Mouse (Mus musculus) liver, embryonic 13.5 days (tissue): ENCODE data around the gene Herpud1. TPM values are rescaled to one million over a fixed set of nuclear protein-coding genes. Genes with fewer than 3 reads are reported as not detected.

Experiments used
- ATAC-seq: fragments of 200-750 bp; cut with Nextera tagmentation; 2 replicates; pipeline ENCODE4 v1.8.0; 2017; ENCODE audit warnings: low read depth, mild to moderate bottlenecking, moderate number of reproducible peaks, moderate library complexity
- DNase-seq: peaks from one replicate; pipeline ENCODE4 v3.0.0; 2022
- H3K27ac ChIP-seq: fragments of 300-500 bp; sonication (generic); 2 replicates; pipeline ENCODE4 v1.5.1; 2015; ENCODE audit warnings: moderate library complexity, mild to moderate bottlenecking, inconsistent platforms
- H3K27me3 ChIP-seq: fragments of 300-500 bp; sonication (generic); 2 replicates; pipeline ENCODE4 v1.6.1; 2015; ENCODE audit warnings: mild to moderate bottlenecking, inconsistent platforms
- H3K36me3 ChIP-seq: fragments of 300-500 bp; sonication (generic); 2 replicates; pipeline ENCODE4 v1.6.1; 2015; ENCODE audit warnings: mild to moderate bottlenecking, inconsistent platforms
- H3K4me1 ChIP-seq: fragments of 300-500 bp; sonication (generic); replicated peaks from 2 replicates; pipeline ENCODE4 v1.6.1; 2015; ENCODE audit warnings: inconsistent platforms
- H3K4me2 ChIP-seq: fragments of 300-500 bp; sonication (generic); 2 replicates; pipeline ENCODE4 v1.6.1; 2015; ENCODE audit warnings: inconsistent platforms, mild to moderate bottlenecking, moderate library complexity
- H3K4me3 ChIP-seq: fragments of 300-500 bp; sonication (generic); replicated peaks from 2 replicates; pipeline ENCODE4 v1.5.1; 2015; ENCODE audit warnings: mild to moderate bottlenecking, inconsistent platforms
- H3K9ac ChIP-seq: fragments of 300-500 bp; sonication (generic); 2 replicates; pipeline ENCODE4 v1.6.1; 2015; ENCODE audit warnings: mild to moderate bottlenecking, inconsistent platforms
- H3K9me3 ChIP-seq: fragments of 300-500 bp; sonication (generic); replicated peaks from 2 replicates; pipeline ENCODE4 v1.6.1; 2016; ENCODE audit warnings: inconsistent platforms
- WGBS: fragments of 180-500 bp; shearing (Covaris S2); methylation state at CpG from one replicate; pipeline ENCODE4 v1.1.7; 2015; ENCODE audit not compliant: insufficient replicate concordance; 5-methylcytosine and 5-hydroxymethylcytosine counted together
- polyA plus RNA-seq: library from polyadenylated mRNA; unstranded; fragments of >200 nt; fragmentation: Nextera tagmentation; extraction: Ambion mirVana; gene quantifications from 2 replicates; pipeline ENCODE4 v1.2.1, GENCODE M21; 2015

Gene Herpud1
- polyA plus RNA-seq, result 78.4 and 84.2 TPM in 2 replicates

DNA sequence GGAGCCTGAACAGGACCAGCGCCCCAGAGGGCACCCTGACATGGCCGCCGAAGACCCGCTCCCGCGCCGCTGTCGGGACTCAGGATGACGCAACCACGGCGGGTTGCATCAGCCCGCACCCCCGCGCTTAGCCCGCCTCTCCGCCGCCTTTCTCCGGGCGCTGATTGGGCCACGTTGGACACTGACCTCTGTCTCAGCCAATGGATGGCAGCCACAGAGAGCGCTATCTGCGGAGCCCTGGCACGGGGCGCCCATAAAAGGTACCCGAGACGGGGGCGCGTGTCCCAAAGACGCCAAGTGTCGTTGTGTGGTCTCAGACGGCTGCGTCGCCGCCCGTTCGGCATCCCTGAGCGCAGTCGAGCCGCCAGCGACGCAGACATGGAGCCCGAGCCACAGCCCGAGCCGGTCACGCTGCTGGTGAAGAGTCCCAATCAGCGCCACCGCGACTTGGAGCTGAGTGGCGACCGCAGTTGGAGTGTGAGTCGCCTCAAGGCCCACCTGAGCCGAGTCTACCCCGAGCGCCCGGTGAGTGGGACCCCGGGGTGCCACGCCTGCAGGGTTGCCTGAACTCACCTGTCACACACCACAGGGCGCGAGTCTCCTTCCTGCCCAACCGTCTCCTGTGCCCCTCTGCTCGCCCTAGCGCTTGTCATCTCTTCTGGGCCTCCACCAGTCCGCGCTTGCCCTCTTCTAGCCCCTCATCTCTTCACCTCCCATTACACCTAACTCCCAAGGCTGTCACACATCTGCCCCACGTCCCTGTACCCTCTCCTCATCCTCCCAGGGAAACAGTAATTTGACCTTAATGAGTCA, at the start of gene Herpud1:
TSS of gene Herpud1 (plus strand) at position 225 of the 813 bp plus-strand sequence.
- peak; percentile 95 for ATAC-seq
- Histone ChIP-seq H3K4me2 (peak within 1 kb of the TSS; percentile 92), H3K4me3 (peak within 1 kb of the TSS; percentile 95), H3K27ac (peak within 1 kb of the TSS; percentile 98), H3K27me3 (no peaks in the 10 kb centered on the region), H3K9ac (peak within 1 kb of the TSS; percentile 98), H3K4me1 (peaks cover 52% of the 10 kb centered on the region), H3K36me3 (peaks cover 31% of the 10 kb centered on the region), H3K9me3 (no peaks in the 10 kb centered on the region)
- under 1% methylated on average over 65 of the region's 65 CpGs for WGBS
- DNase-seq, result peak; percentile 97

DNA sequence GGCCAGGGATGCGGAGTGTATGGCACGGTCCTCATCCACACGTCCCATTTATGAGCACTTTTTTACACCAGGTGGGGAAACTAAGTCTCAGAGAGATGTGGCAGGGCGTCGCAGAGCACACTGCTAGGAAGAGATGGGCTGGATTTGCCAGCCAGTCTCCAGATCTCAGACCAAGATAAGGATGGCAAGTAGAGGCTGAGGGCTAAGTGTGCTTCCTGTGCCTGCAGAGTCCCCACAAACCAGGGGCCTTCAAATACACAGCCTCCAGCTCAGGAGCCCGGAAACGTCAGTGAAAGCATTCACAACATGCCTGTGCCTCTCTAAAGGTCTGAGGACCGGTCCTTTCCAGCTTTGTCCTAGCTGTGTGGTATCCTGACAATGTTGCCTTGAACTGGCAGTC, 48.7 kb upstream of the Herpud1 start:
- H3K36me3 ChIP-seq, result no peaks in the 10 kb centered on the region
- H3K27ac ChIP-seq, result no peak overlapping the region
- no peaks in the 10 kb centered on the region for H3K27me3 ChIP-seq
- H3K4me2 ChIP-seq, result no peak overlapping the region
- no peaks in the 10 kb centered on the region for H3K4me1 ChIP-seq
- H3K9me3 ChIP-seq, result no peaks in the 10 kb centered on the region
- no peak overlapping the region for H3K9ac ChIP-seq
- no peak overlapping the region for H3K4me3 ChIP-seq
- ATAC-seq (no peak), DNase-seq (no peak)
- WGBS, result 57% methylated on average over 8 of the region's 8 CpGs

DNA sequence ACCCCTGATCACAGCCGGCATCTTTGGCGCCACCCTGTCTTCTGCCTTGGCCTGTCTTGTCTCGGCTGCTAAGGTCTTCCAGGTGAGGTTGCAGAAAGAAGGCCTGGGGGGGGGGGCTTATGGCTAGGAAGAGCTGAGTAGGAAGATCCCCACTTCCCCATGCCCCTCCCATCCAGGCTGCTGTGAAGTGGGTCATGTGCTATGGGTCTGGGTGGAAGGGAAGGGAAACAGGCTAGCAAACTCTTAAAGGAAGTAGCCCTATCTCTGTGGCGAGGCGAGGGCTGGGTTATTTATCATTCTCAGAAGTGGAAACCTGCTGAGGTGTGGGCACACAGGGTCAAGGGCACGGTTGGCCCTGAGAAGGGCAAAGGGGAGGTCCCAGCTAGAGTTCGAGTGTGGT, 45.4 kb upstream of the Herpud1 start:
- Histone ChIP-seq H3K27me3 (no peaks in the 10 kb centered on the region), H3K36me3 (no peaks in the 10 kb centered on the region), H3K9ac (no peak overlapping the region), H3K4me3 (no peak overlapping the region), H3K4me2 (no peak overlapping the region), H3K9me3 (no peaks in the 10 kb centered on the region), H3K4me1 (no peaks in the 10 kb centered on the region), H3K27ac (no peak overlapping the region)
- no peak for ATAC-seq
- 39% methylated on average over 7 of the region's 7 CpGs for WGBS
- no peak for DNase-seq

DNA sequence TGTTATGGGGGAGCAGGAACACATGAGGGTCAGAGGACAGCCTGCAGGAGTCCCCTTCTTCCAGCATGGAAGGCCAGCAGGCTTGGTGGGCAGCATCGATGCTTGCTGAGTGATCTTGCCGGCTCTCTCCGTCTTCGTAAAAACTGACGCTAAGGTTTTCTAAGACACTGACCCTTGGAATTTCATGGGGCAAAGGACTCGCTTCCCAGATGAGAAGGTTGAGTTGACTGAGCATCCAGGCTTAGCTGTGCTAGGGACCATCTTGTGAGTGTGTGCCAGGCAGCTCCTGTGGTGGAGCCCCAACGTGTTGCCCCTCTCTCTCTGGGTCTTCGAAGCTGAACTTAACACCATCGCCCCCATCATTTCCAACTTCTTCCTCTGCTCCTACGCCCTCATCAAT, 43.5 kb upstream of the Herpud1 start:
- H3K9me3 ChIP-seq, result no peaks in the 10 kb centered on the region
- no peak overlapping the region for H3K27ac ChIP-seq
- no peak for DNase-seq
- H3K4me1 ChIP-seq, result no peaks in the 10 kb centered on the region
- no peak for ATAC-seq
- no peak overlapping the region for H3K4me3 ChIP-seq
- no peak overlapping the region for H3K4me2 ChIP-seq
- no peak overlapping the region for H3K9ac ChIP-seq
- no peaks in the 10 kb centered on the region for H3K27me3 ChIP-seq
- 81% methylated on average over 10 of the region's 10 CpGs for WGBS
- H3K36me3 ChIP-seq, result no peaks in the 10 kb centered on the region

GRCm38 (mm10) chr8:94343290-94343689, 42.9 kb upstream of the Herpud1 start:
- H3K4me1 ChIP-seq, result no peaks in the 10 kb centered on the region
- no peak overlapping the region for H3K27ac ChIP-seq
- no peak for ATAC-seq
- H3K27me3 ChIP-seq, result no peaks in the 10 kb centered on the region
- no peaks in the 10 kb centered on the region for H3K36me3 ChIP-seq
- H3K9me3 ChIP-seq, result no peaks in the 10 kb centered on the region
- no peak overlapping the region for H3K9ac ChIP-seq
- H3K4me3 ChIP-seq, result no peak overlapping the region
- peak; percentile 29 for DNase-seq
- 9% methylated on average over 6 of the region's 6 CpGs for WGBS
- H3K4me2 ChIP-seq, result no peak overlapping the region

- Histone ChIP-seq H3K36me3 (no peaks in the 10 kb centered on the region), H3K27me3 (no peaks in the 10 kb centered on the region), H3K27ac (no peak overlapping the region), H3K4me3 (no peak overlapping the region), H3K9me3 (no peaks in the 10 kb centered on the region), H3K4me1 (no peaks in the 10 kb centered on the region), H3K4me2 (no peak overlapping the region), H3K9ac (no peak overlapping the region)
- 71% methylated on average over 11 of the region's 11 CpGs for WGBS
- DNase-seq (no peak), ATAC-seq (no peak)
Observed at GRCm38 (mm10) chr8:94343778-94344320, 42.4 kb upstream of the Herpud1 start.

- Histone ChIP-seq H3K9me3 (no peaks in the 10 kb centered on the region), H3K4me1 (no peaks in the 10 kb centered on the region), H3K27ac (no peak overlapping the region), H3K27me3 (no peaks in the 10 kb centered on the region), H3K4me2 (no peak overlapping the region), H3K36me3 (no peaks in the 10 kb centered on the region), H3K4me3 (no peak overlapping the region), H3K9ac (no peak overlapping the region)
- 62% methylated on average over 4 of the region's 4 CpGs for WGBS
- DNase-seq, result no peak
- no peak for ATAC-seq
Observed at GRCm38 (mm10) chr8:94345657-94346056, 40.6 kb upstream of the Herpud1 start.

DNA sequence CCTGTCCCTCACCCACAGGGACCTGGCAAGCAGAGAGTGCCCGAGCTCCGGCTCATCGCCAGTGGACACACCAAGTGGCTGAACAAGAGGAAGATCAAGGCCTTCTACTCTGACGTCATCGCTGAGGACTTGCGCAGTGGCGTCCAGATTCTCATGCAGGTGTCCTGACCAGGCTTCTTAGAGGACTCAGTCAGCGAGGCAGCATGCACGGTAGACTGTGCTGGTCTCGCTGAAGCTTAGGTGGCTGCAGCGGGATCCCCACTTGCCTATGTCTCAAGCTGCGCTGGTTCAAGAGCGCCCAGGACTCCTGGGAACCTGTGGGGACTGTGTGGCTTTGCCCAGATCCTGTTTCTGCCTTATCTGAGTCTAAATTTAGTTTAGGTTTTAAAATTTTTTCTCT, 40.0 kb upstream of the Herpud1 start:
- H3K27ac ChIP-seq, result no peak overlapping the region
- DNase-seq, result no peak
- H3K27me3 ChIP-seq, result no peaks in the 10 kb centered on the region
- no peak overlapping the region for H3K4me3 ChIP-seq
- no peaks in the 10 kb centered on the region for H3K36me3 ChIP-seq
- no peaks in the 10 kb centered on the region for H3K4me1 ChIP-seq
- 77% methylated on average over 13 of the region's 13 CpGs for WGBS
- H3K9me3 ChIP-seq, result no peaks in the 10 kb centered on the region
- H3K9ac ChIP-seq, result no peak overlapping the region
- no peak overlapping the region for H3K4me2 ChIP-seq
- ATAC-seq, result no peak

DNA sequence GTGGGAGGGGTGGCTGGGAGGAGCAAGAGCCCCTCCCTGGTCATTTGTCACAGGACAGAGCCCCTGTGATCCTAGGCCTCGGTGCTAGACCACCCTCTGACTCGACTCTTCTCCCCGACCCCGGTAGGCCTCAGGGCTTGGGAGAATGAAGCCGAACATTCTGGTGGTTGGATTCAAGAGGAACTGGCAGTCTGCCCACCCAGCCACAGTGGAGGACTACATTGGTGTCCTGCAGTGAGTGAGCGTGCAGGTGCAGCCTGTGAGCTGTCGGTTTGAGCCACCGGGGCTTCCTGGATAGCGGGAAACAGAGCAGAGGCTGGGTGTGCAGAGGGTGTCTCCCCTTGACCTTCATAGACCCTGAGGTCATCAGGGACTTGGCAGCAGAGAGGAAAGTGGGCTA, 37.8 kb upstream of the Herpud1 start:
- 67% methylated on average over 9 of the region's 9 CpGs for WGBS
- no peaks in the 10 kb centered on the region for H3K9me3 ChIP-seq
- no peak for DNase-seq
- H3K27ac ChIP-seq, result no peak overlapping the region
- H3K27me3 ChIP-seq, result no peaks in the 10 kb centered on the region
- H3K36me3 ChIP-seq, result no peaks in the 10 kb centered on the region
- H3K4me2 ChIP-seq, result no peak overlapping the region
- H3K4me3 ChIP-seq, result no peak overlapping the region
- no peak for ATAC-seq
- H3K9ac ChIP-seq, result no peak overlapping the region
- no peaks in the 10 kb centered on the region for H3K4me1 ChIP-seq

- Histone ChIP-seq H3K4me2 (no peak overlapping the region), H3K9me3 (no peaks in the 10 kb centered on the region), H3K9ac (no peak overlapping the region), H3K36me3 (no peaks in the 10 kb centered on the region), H3K27me3 (0 out of 2 replicates have a peak, but pooled peaks cover 3% of the 10 kb centered on the region), H3K4me1 (no peaks in the 10 kb centered on the region; the same call in 1 of the 2 replicates), H3K4me3 (no peak overlapping the region), H3K27ac (peak overlapping the region; percentile 71)
- DNase-seq (no peak), ATAC-seq (peak; percentile 39)
- WGBS, result 58% methylated on average over 7 of the region's 7 CpGs
Observed at GRCm38 (mm10) chr8:94354069-94354531, 32.1 kb upstream of the Herpud1 start.

DNA sequence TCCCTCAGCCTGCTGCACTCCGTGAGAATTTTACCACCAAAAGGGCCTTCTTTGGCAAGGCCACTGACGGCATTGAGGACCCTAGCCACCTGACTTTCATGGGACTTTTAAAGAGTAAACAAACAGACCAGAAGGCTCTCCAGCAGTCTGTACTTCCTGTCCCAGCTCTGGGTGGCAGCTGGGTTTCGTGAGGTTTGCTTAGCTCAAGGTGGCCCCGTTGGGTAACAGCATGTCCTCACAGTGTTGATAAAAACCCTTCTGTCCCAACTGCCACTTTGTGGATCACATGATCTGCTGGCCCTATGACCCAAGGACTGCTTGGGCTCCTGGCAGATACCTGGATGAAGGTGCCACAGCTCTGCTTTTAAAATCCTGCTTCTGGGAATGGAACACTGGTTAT, 31.7 kb upstream of the Herpud1 start:
- ATAC-seq (peak; percentile 49), DNase-seq (no peak)
- peak overlapping the region; percentile 71 for H3K27ac ChIP-seq
- 38% methylated on average over 4 of the region's 4 CpGs for WGBS
- H3K4me1 ChIP-seq, result no peaks in the 10 kb centered on the region; the same call in 1 of the 2 replicates
- H3K4me2 ChIP-seq, result no peak overlapping the region
- no peak overlapping the region for H3K9ac ChIP-seq
- 0 out of 2 replicates have a peak, but pooled peaks cover 3% of the 10 kb centered on the region for H3K27me3 ChIP-seq
- no peak overlapping the region for H3K4me3 ChIP-seq
- H3K36me3 ChIP-seq, result no peaks in the 10 kb centered on the region
- no peaks in the 10 kb centered on the region for H3K9me3 ChIP-seq
